Mouse (Mus musculus): ENCODE measurements around the gene Olfr926. TPM values are rescaled to one million over a fixed set of nuclear protein-coding genes. Genes with fewer than 3 reads are reported as not detected.
"Not testable (repeated sequence)": the region's sequence is repeated elsewhere in the genome, so short reads cannot be mapped to it uniquely, and the experiment has no call there.

Olfr926 gene
- polyA plus RNA-seq (2015; fragmentation: Nextera tagmentation; extraction: Ambion mirVana): not detected in 2 replicates

- 71% methylated on average over 2 of the region's 2 CpGs for WGBS
These were observed at the start of gene Olfr926 for GRCm38 (mm10) chr9:38876826-38877225. Olfr926 (plus strand) TSS chr9:38877126.

DNA sequence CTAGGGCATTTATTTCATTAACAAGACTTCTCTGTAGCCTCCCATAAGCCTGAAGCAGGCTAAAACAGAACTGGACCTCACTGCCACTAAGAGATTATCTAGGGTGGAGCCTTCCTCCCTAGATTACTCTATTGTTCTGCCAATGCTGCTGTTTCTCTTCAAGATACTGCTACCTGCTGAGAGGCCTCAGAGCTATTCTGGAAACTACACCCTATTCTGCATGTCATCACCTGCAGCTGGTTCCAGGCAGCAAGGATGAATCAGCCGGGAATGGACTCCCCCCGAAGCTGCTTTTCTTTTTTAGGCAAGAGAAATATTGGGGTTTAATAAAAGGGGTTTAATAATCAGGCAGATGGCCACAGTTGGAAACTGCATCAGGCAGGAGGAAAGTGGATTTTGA, 43.9 kb upstream of the Olfr926 start:
- Histone ChIP-seq H3K9me3 (ENCODE audit: control insufficient read depth) (no peaks in the 10 kb centered on the region), H3K27ac (ENCODE audit: low read depth, low read length) (no peak overlapping the region), H3K36me3 (ENCODE audit: control insufficient read depth, insufficient read depth) (no peaks in the 10 kb centered on the region), H3K9ac (ENCODE audit: low read depth, low read length) (no peak overlapping the region), H3K27me3 (replicated peaks; ENCODE audit: control insufficient read depth, insufficient read depth, low read length) (no peaks in the 10 kb centered on the region), H3K4me1 (replicated peaks; ENCODE audit: control insufficient read depth, insufficient read depth, low read length) (no peaks in the 10 kb centered on the region), H3K4me3 (ENCODE audit: low read depth, low read length) (no peak overlapping the region), H3K4me2 (replicated peaks; ENCODE audit: low read depth) (no peak overlapping the region)
- ATAC-seq: no peak
- TF ChIP-seq CTCF (IDR thresholded peaks at IDR 0.05; ENCODE audit: low read depth): no peak
- WGBS: 72% methylated on average over 2 of the region's 2 CpGs

More at GRCm38 (mm10) chr9:38876826-38877225, at the start of gene Olfr926:
- Histone ChIP-seq H3K9ac (ENCODE audit: low read depth, low read length) (no peak within 1 kb of the TSS), H3K27ac (ENCODE audit: low read depth, low read length) (no peak within 1 kb of the TSS), H3K9me3 (ENCODE audit: control insufficient read depth) (0 out of 2 replicates have a peak, but pooled peaks cover 4% of the 10 kb centered on the region), H3K4me1 (replicated peaks; ENCODE audit: control insufficient read depth, insufficient read depth, low read length) (no peaks in the 10 kb centered on the region), H3K4me2 (replicated peaks; ENCODE audit: low read depth) (no peak within 1 kb of the TSS), H3K4me3 (ENCODE audit: low read depth, low read length) (no peak within 1 kb of the TSS), H3K27me3 (replicated peaks; ENCODE audit: control insufficient read depth, insufficient read depth, low read length) (no peaks in the 10 kb centered on the region), H3K36me3 (ENCODE audit: control insufficient read depth, insufficient read depth) (no peaks in the 10 kb centered on the region)
- TF ChIP-seq CTCF (IDR thresholded peaks at IDR 0.05; ENCODE audit: low read depth): no peak
- ATAC-seq: no peak

DNA sequence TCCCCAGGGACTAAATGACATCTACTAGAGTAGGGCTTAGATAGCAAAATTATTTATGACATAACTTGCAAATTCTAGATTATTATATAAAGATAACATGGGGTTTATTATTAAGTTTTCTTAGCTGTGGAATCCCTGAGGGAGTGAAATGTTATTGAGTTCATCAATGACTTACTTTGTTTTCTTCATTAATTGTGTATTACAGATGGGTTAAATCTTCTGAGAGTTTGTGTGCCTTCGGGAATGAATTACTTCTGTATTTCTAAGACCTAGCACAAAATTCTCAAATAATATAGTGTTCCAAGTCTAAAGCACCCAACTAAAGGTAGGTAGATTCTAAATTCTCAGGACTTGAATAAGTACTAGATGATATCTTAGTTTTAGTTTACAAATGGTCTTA, 32.8 kb upstream of the Olfr926 start, which contains the start of gene Olfr924:
TSS of gene Olfr924 (plus strand) at position 301 of the 400 bp plus-strand sequence.
- Histone ChIP-seq H3K9ac (ENCODE audit: low read depth, low read length) (no peak within 1 kb of the TSS), H3K9me3 (ENCODE audit: control insufficient read depth) (no peaks in the 10 kb centered on the region), H3K4me3 (ENCODE audit: low read depth, low read length) (no peak within 1 kb of the TSS), H3K4me1 (replicated peaks; ENCODE audit: control insufficient read depth, insufficient read depth, low read length) (no peaks in the 10 kb centered on the region), H3K27me3 (replicated peaks; ENCODE audit: control insufficient read depth, insufficient read depth, low read length) (no peaks in the 10 kb centered on the region), H3K27ac (ENCODE audit: low read depth, low read length) (no peak within 1 kb of the TSS), H3K36me3 (ENCODE audit: control insufficient read depth, insufficient read depth) (no peaks in the 10 kb centered on the region), H3K4me2 (replicated peaks; ENCODE audit: low read depth) (no peak within 1 kb of the TSS)
- no peak for TF ChIP-seq CTCF (IDR thresholded peaks at IDR 0.05; ENCODE audit: low read depth)
- WGBS: 86% methylated on average over 1 of the region's 1 CpGs
- ATAC-seq: no peak

- no peak for TF ChIP-seq CTCF (IDR thresholded peaks at IDR 0.05; ENCODE audit: low read depth)
- H3K9me3 ChIP-seq (ENCODE audit: control insufficient read depth): no peaks in the 10 kb centered on the region
- H3K36me3 ChIP-seq (ENCODE audit: control insufficient read depth, insufficient read depth): no peaks in the 10 kb centered on the region
- H3K4me1 ChIP-seq (replicated peaks; ENCODE audit: control insufficient read depth, insufficient read depth, low read length): no peaks in the 10 kb centered on the region
- no peak within 1 kb of the TSS for H3K27ac ChIP-seq (ENCODE audit: low read depth, low read length)
- H3K9ac ChIP-seq (ENCODE audit: low read depth, low read length): no peak within 1 kb of the TSS
- no peak within 1 kb of the TSS for H3K4me3 ChIP-seq (ENCODE audit: low read depth, low read length)
- no peak for ATAC-seq
- no peaks in the 10 kb centered on the region for H3K27me3 ChIP-seq (replicated peaks; ENCODE audit: control insufficient read depth, insufficient read depth, low read length)
- H3K4me2 ChIP-seq (replicated peaks; ENCODE audit: low read depth): no peak within 1 kb of the TSS
These were observed 22.2 kb upstream of the Olfr926 start, which contains the start of gene Olfr26 for GRCm38 (mm10) chr9:38854760-38855159. Olfr26 (plus strand) TSS chr9:38855060.

DNA sequence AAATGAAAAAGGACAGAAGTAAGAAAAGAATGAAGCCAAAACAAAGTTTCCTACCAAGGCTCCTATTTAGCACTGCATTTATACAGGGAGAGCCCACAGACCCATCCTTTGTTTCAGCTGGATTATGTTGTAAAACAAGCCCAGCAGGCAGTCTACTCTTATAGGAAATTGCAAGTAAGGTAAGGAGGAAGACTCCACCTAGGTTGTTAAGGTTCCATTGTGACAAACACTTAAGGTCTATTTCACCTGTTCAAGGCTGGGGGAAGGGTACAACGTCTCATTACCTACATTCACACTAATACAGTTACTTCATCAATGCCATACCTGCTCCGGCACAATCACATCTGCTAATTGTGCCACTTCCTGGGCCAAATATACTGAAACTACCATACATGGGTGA, 2.0 kb upstream of the Olfr926 start:
- not testable (repeated sequence) for H3K4me2 ChIP-seq (replicated peaks; ENCODE audit: low read depth); H3K27ac ChIP-seq (ENCODE audit: low read depth, low read length); H3K9me3 ChIP-seq (ENCODE audit: control insufficient read depth); H3K36me3 ChIP-seq (ENCODE audit: control insufficient read depth, insufficient read depth); H3K4me1 ChIP-seq (replicated peaks; ENCODE audit: control insufficient read depth, insufficient read depth, low read length); H3K9ac ChIP-seq (ENCODE audit: low read depth, low read length); ATAC-seq; H3K27me3 ChIP-seq (replicated peaks; ENCODE audit: control insufficient read depth, insufficient read depth, low read length); H3K4me3 ChIP-seq (ENCODE audit: low read depth, low read length)
- WGBS: 59% methylated on average over 2 of the region's 2 CpGs

Other genes with a start within 250 kb of the Olfr926 start
- not detected in 2 replicates for gene Olfr916, start 217.3 kb upstream of the Olfr926 start, polyA plus RNA-seq (2015; fragmentation: Nextera tagmentation; extraction: Ambion mirVana)
- gene Olfr917, start 211.3 kb upstream of the Olfr926 start, polyA plus RNA-seq (2015; fragmentation: Nextera tagmentation; extraction: Ambion mirVana): not detected in 2 replicates
- gene Olfr918, start 202.5 kb upstream of the Olfr926 start, polyA plus RNA-seq (2015; fragmentation: Nextera tagmentation; extraction: Ambion mirVana): not detected in 2 replicates
- not detected in 2 replicates for gene Olfr919, start 173.5 kb upstream of the Olfr926 start, polyA plus RNA-seq (2015; fragmentation: Nextera tagmentation; extraction: Ambion mirVana)
- 13.7 and 14.0 TPM in 2 replicates for gene Vwa5a, start 158.9 kb upstream of the Olfr926 start, polyA plus RNA-seq (2015; fragmentation: Nextera tagmentation; extraction: Ambion mirVana)
- 0.07 TPM in 2 replicates for gene Olfr920, start 124.8 kb upstream of the Olfr926 start, polyA plus RNA-seq (2015; fragmentation: Nextera tagmentation; extraction: Ambion mirVana)
- not detected in 2 replicates for gene Olfr921, start 104.1 kb upstream of the Olfr926 start, polyA plus RNA-seq (2015; fragmentation: Nextera tagmentation; extraction: Ambion mirVana)
- gene Olfr922, start 62.5 kb upstream of the Olfr926 start, polyA plus RNA-seq (2015; fragmentation: Nextera tagmentation; extraction: Ambion mirVana): not detected in 2 replicates
- gene Olfr923, start 50.6 kb upstream of the Olfr926 start, polyA plus RNA-seq (2015; fragmentation: Nextera tagmentation; extraction: Ambion mirVana): not detected in 2 replicates
- gene Olfr924, start 32.7 kb upstream of the Olfr926 start, polyA plus RNA-seq (2015; fragmentation: Nextera tagmentation; extraction: Ambion mirVana): not detected in 2 replicates
- gene Olfr26, start 22.1 kb upstream of the Olfr926 start, polyA plus RNA-seq (2015; fragmentation: Nextera tagmentation; extraction: Ambion mirVana): not detected in 2 replicates
- not detected in 2 replicates for gene Olfr930, start 52.7 kb downstream of the Olfr926 start, polyA plus RNA-seq (2015; fragmentation: Nextera tagmentation; extraction: Ambion mirVana)
- not detected in 2 replicates for gene Olfr933, start 95.2 kb downstream of the Olfr926 start, polyA plus RNA-seq (2015; fragmentation: Nextera tagmentation; extraction: Ambion mirVana)
- gene Olfr934, start 111.2 kb downstream of the Olfr926 start, polyA plus RNA-seq (2015; fragmentation: Nextera tagmentation; extraction: Ambion mirVana): not detected in 2 replicates
- gene Olfr935, start 122.6 kb downstream of the Olfr926 start, polyA plus RNA-seq (2015; fragmentation: Nextera tagmentation; extraction: Ambion mirVana): not detected in 2 replicates
- gene Olfr146, start 146.3 kb downstream of the Olfr926 start, polyA plus RNA-seq (2015; fragmentation: Nextera tagmentation; extraction: Ambion mirVana): not detected in 2 replicates
- not detected in 2 replicates for gene Olfr937, start 187.8 kb downstream of the Olfr926 start, polyA plus RNA-seq (2015; fragmentation: Nextera tagmentation; extraction: Ambion mirVana)
- not detected in 2 replicates for gene Olfr938, start 201.8 kb downstream of the Olfr926 start, polyA plus RNA-seq (2015; fragmentation: Nextera tagmentation; extraction: Ambion mirVana)